Mouse (Mus musculus) olfactory bulb, adult 2 months (tissue): ENCODE results near the gene Syn3.

Experiments used
- CTCF ChIP-seq: fragments of 200-500 bp; IDR thresholded peaks from 2 replicates; pipeline ENCODE4 v1.5.1; 2012; ENCODE audit warnings: low read depth, mild to moderate bottlenecking, low read length, moderate library complexity; ENCODE audit not compliant: insufficient read depth
- POLR2A ChIP-seq: fragments of 200-500 bp; IDR thresholded peaks from 2 replicates; pipeline ENCODE4 v1.6.1; 2012; ENCODE audit warnings: mild to moderate bottlenecking, low read depth, low read length, moderate library complexity; ENCODE audit not compliant: insufficient read depth

GRCm38 (mm10) chr10:86025906-86026305 lies 472.8 kb downstream of the Syn3 start:
- TF ChIP-seq POLR2A (no peak), CTCF (no peak)
